Comparison of ENCODE assay signal across 15 mouse cellular contexts in the genomic region with DNA sequence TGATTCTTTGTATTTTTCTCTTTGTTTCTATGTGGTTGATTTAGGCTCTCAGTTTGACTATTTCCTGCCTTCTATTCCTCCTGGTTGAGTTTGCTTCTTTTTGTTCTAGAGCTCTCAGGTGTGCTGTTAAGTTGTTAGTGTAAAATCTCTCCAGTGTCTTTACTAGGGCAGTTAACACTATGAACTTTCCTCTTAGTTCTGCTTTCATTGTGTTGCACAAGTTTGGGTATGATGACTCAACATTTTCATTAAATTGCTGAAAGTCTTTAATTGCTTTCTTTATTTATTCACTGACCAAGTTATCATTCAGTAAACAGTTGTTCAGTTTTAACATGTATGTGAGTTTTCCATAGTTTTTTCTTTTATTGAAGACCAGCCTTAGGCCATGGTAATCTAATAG.
"Had no signal": no experiment of that assay in that cellular context is flagged by ENCODE, and none has a peak within 500 bp of the region (broad histone marks: within the 10 kb centered on the region; RNA-seq: fewer than 3 reads in every experiment).

No protein-coding gene starts in this region.

- H3K9ac ChIP-seq: neural tube, embryonic 15.5 days; stomach, embryonic 15.5 days had no signal

- H3K4me2 ChIP-seq: neural tube, embryonic 15.5 days; stomach, embryonic 15.5 days had no signal

- H3K27ac ChIP-seq: neural tube, embryonic 15.5 days; stomach, embryonic 15.5 days; stomach, postnatal 0 days had no signal

- H3K4me1 ChIP-seq: neural tube, embryonic 15.5 days; stomach, embryonic 15.5 days had no signal

- DNase-seq: retina, postnatal 1 day; right cerebral cortex, adult 18-20 months; right cerebral cortex, postnatal 14 days; right cerebral cortex, postnatal 25 days; right cerebral cortex, postnatal 4 days; spleen, adult 18-20 months; thymus, adult 18-20 months; thymus, adult 2 months; thymus, postnatal 14 days; thymus, postnatal 25 days; thymus, postnatal 36 days; thymus, postnatal 4 days had no signal

- H3K9me3 ChIP-seq: neural tube, embryonic 15.5 days; stomach, embryonic 15.5 days had no signal

- H3K36me3 ChIP-seq: neural tube, embryonic 15.5 days; stomach, embryonic 15.5 days had no signal

- H3K4me3 ChIP-seq: neural tube, embryonic 15.5 days; stomach, embryonic 15.5 days had no signal

- H3K27me3 ChIP-seq: neural tube, embryonic 15.5 days; stomach, embryonic 15.5 days had no signal
